Mouse (Mus musculus) forebrain, embryonic 10.5 days (tissue): ENCODE results near the gene Fam3c. TPM values are rescaled to one million over a fixed set of nuclear protein-coding genes. Genes with fewer than 3 reads are reported as not detected.

ENCODE experiments used
- DNase-seq: peaks from one replicate; pipeline ENCODE4 v3.0.0-alpha.2; 2017; ENCODE audit warnings: low spot score; ENCODE audit errors: extremely low spot score
- H3K27ac ChIP-seq: fragments of 300-500 bp; sonication (generic); 2 replicates; pipeline ENCODE4 v1.5.1; 2016; ENCODE audit warnings: mild to moderate bottlenecking
- H3K27me3 ChIP-seq: fragments of 300-500 bp; sonication (generic); 2 replicates; pipeline ENCODE4 v1.6.1; 2016; ENCODE audit warnings: mild to moderate bottlenecking; ENCODE audit not compliant: poor library complexity, severe bottlenecking
- H3K36me3 ChIP-seq: fragments of 300-500 bp; sonication (generic); replicated peaks from 2 replicates; pipeline ENCODE4 v1.6.1; 2016; ENCODE audit warnings: mild to moderate bottlenecking, moderate library complexity
- H3K4me1 ChIP-seq: fragments of 300-500 bp; sonication (generic); 2 replicates; pipeline ENCODE4 v1.6.1; 2016
- H3K4me3 ChIP-seq: fragments of 300-500 bp; sonication (generic); 2 replicates; pipeline ENCODE4 v1.5.1; 2016; ENCODE audit warnings: mild to moderate bottlenecking, moderate library complexity
- H3K9me3 ChIP-seq: fragments of 300-500 bp; sonication (generic); 2 replicates; pipeline ENCODE4 v1.6.1; 2016; ENCODE audit warnings: mild to moderate bottlenecking, moderate library complexity
- WGBS: fragments of 180-500 bp; shearing (Covaris S2); methylation state at CpG from one replicate; pipeline ENCODE4 v1.1.7; 2016; 5-methylcytosine and 5-hydroxymethylcytosine counted together
- polyA plus RNA-seq: library from polyadenylated mRNA; unstranded; fragments of >200 nt; fragmentation: Nextera tagmentation; extraction: Ambion mirVana; gene quantifications from 2 replicates; pipeline ENCODE4 v1.2.1, GENCODE M21; 2016

Gene Fam3c
- polyA plus RNA-seq = 31.8 and 33.4 TPM in 2 replicates

- H3K27ac ChIP-seq = peak within 1 kb of the TSS; percentile 93
- peaks cover 43% of the 10 kb centered on the region for H3K4me1 ChIP-seq
- peak within 1 kb of the TSS; percentile 84 for H3K4me3 ChIP-seq
- no peaks in the 10 kb centered on the region for H3K27me3 ChIP-seq
- under 1% methylated on average over 37 of the region's 38 CpGs for WGBS
- H3K36me3 ChIP-seq = no peaks in the 10 kb centered on the region
- peaks cover 3% of the 10 kb centered on the region; the same call in 1 of the 2 replicates for H3K9me3 ChIP-seq
- DNase-seq = peak; percentile 94
These were observed at the start of gene Fam3c for GRCm38 (mm10) chr6:22356086-22356507. Gene Fam3c, minus strand, starts transcription at chr6:22356243.

GRCm38 (mm10) chr6:22405021-22405420 is 49.0 kb upstream of the Fam3c start:
- Histone ChIP-seq H3K4me3 (no peak overlapping the region), H3K27ac (no peak overlapping the region), H3K4me1 (peaks cover 3% of the 10 kb centered on the region; the same call in 1 of the 2 replicates), H3K36me3 (no peaks in the 10 kb centered on the region), H3K27me3 (no peaks in the 10 kb centered on the region), H3K9me3 (no peaks in the 10 kb centered on the region)
- DNase-seq = no peak
- WGBS = 90% methylated on average over 3 of the region's 3 CpGs

- no peaks in the 10 kb centered on the region for H3K36me3 ChIP-seq
- H3K27ac ChIP-seq = no peak overlapping the region
- DNase-seq = no peak
- no peaks in the 10 kb centered on the region for H3K27me3 ChIP-seq
- H3K4me3 ChIP-seq = no peak overlapping the region
- WGBS = 87% methylated on average over 5 of the region's 5 CpGs
- H3K9me3 ChIP-seq = no peaks in the 10 kb centered on the region
- H3K4me1 ChIP-seq = peaks cover 3% of the 10 kb centered on the region; the same call in 1 of the 2 replicates
These were observed 47.7 kb upstream of the Fam3c start for GRCm38 (mm10) chr6:22403736-22404135.

GRCm38 (mm10) chr6:22403317-22403716 is 47.3 kb upstream of the Fam3c start:
- H3K4me3 ChIP-seq = no peak overlapping the region
- H3K27ac ChIP-seq = no peak overlapping the region
- peaks cover 3% of the 10 kb centered on the region; the same call in 1 of the 2 replicates for H3K4me1 ChIP-seq
- 77% methylated on average over 9 of the region's 9 CpGs for WGBS
- H3K9me3 ChIP-seq = no peaks in the 10 kb centered on the region
- H3K36me3 ChIP-seq = no peaks in the 10 kb centered on the region
- H3K27me3 ChIP-seq = no peaks in the 10 kb centered on the region
- DNase-seq = no peak

GRCm38 (mm10) chr6:22402548-22403164 is 46.6 kb upstream of the Fam3c start:
- H3K4me3 ChIP-seq = no peak overlapping the region
- H3K27ac ChIP-seq = no peak overlapping the region
- DNase-seq = no peak
- no peaks in the 10 kb centered on the region for H3K27me3 ChIP-seq
- no peaks in the 10 kb centered on the region for H3K9me3 ChIP-seq
- H3K4me1 ChIP-seq = peaks cover 3% of the 10 kb centered on the region; the same call in 1 of the 2 replicates
- WGBS = 87% methylated on average over 13 of the region's 13 CpGs
- H3K36me3 ChIP-seq = no peaks in the 10 kb centered on the region

- no peak overlapping the region for H3K4me3 ChIP-seq
- no peaks in the 10 kb centered on the region for H3K27me3 ChIP-seq
- peaks cover 3% of the 10 kb centered on the region; the same call in 1 of the 2 replicates for H3K4me1 ChIP-seq
- DNase-seq = no peak
- WGBS = 85% methylated on average over 5 of the region's 5 CpGs
- no peaks in the 10 kb centered on the region for H3K9me3 ChIP-seq
- no peak overlapping the region for H3K27ac ChIP-seq
- H3K36me3 ChIP-seq = no peaks in the 10 kb centered on the region
These were observed 46.0 kb upstream of the Fam3c start for GRCm38 (mm10) chr6:22402037-22402436.

GRCm38 (mm10) chr6:22398079-22398774 is 42.2 kb upstream of the Fam3c start:
- 92% methylated on average over 7 of the region's 7 CpGs for WGBS

GRCm38 (mm10) chr6:22395207-22395606 is 39.2 kb upstream of the Fam3c start:
- Histone ChIP-seq H3K4me3 (no peak overlapping the region), H3K27me3 (no peaks in the 10 kb centered on the region), H3K27ac (no peak overlapping the region), H3K4me1 (peaks cover 4% of the 10 kb centered on the region; the same call in 1 of the 2 replicates), H3K36me3 (no peaks in the 10 kb centered on the region), H3K9me3 (no peaks in the 10 kb centered on the region)
- no peak for DNase-seq
- 84% methylated on average over 3 of the region's 3 CpGs for WGBS

More at GRCm38 (mm10) chr6:22398079-22398774, 42.2 kb upstream of the Fam3c start:
- no peaks in the 10 kb centered on the region for H3K36me3 ChIP-seq
- H3K27me3 ChIP-seq = no peaks in the 10 kb centered on the region
- no peak for DNase-seq
- no peaks in the 10 kb centered on the region for H3K9me3 ChIP-seq
- H3K4me3 ChIP-seq = no peak overlapping the region
- peaks cover 1% of the 10 kb centered on the region; the same call in 1 of the 2 replicates for H3K4me1 ChIP-seq
- no peak overlapping the region for H3K27ac ChIP-seq

- H3K9me3 ChIP-seq = no peaks in the 10 kb centered on the region
These were observed 34.8 kb upstream of the Fam3c start for GRCm38 (mm10) chr6:22390654-22391365.

GRCm38 (mm10) chr6:22385254-22385870 is 29.3 kb upstream of the Fam3c start:
- Histone ChIP-seq H3K4me3 (no peak overlapping the region), H3K9me3 (0 out of 2 replicates have a peak, but pooled peaks cover 4% of the 10 kb centered on the region), H3K4me1 (no peaks in the 10 kb centered on the region), H3K27me3 (no peaks in the 10 kb centered on the region), H3K36me3 (no peaks in the 10 kb centered on the region), H3K27ac (no peak overlapping the region)
- WGBS = 87% methylated on average over 5 of the region's 5 CpGs
- DNase-seq = no peak

More at GRCm38 (mm10) chr6:22390654-22391365, 34.8 kb upstream of the Fam3c start:
- DNase-seq = no peak
- 77% methylated on average over 13 of the region's 13 CpGs for WGBS
- Histone ChIP-seq H3K36me3 (no peaks in the 10 kb centered on the region), H3K27ac (no peak overlapping the region), H3K27me3 (no peaks in the 10 kb centered on the region), H3K4me3 (no peak overlapping the region), H3K4me1 (peaks cover 4% of the 10 kb centered on the region; the same call in 1 of the 2 replicates)

GRCm38 (mm10) chr6:22380269-22380668 is 24.2 kb upstream of the Fam3c start:
- WGBS = 94% methylated on average over 3 of the region's 3 CpGs
- no peaks in the 10 kb centered on the region for H3K4me1 ChIP-seq
- H3K27ac ChIP-seq = no peak overlapping the region
- no peak overlapping the region for H3K4me3 ChIP-seq
- no peak for DNase-seq
- no peaks in the 10 kb centered on the region for H3K27me3 ChIP-seq
- H3K9me3 ChIP-seq = 0 out of 2 replicates have a peak, but pooled peaks cover 2% of the 10 kb centered on the region
- no peaks in the 10 kb centered on the region for H3K36me3 ChIP-seq

GRCm38 (mm10) chr6:22379831-22380230 is 23.8 kb upstream of the Fam3c start:
- no peaks in the 10 kb centered on the region for H3K9me3 ChIP-seq
- no peak for DNase-seq
- no peaks in the 10 kb centered on the region for H3K27me3 ChIP-seq
- WGBS = 86% methylated on average over 1 of the region's 1 CpGs
- H3K36me3 ChIP-seq = no peaks in the 10 kb centered on the region
- H3K4me3 ChIP-seq = no peak overlapping the region
- no peaks in the 10 kb centered on the region for H3K4me1 ChIP-seq
- H3K27ac ChIP-seq = no peak overlapping the region
